Mouse (Mus musculus): Measurements from ENCODE around the gene Ly6g5c. TPM values are rescaled to one million over a fixed set of nuclear protein-coding genes. Genes with fewer than 3 reads are reported as not detected.

The Ly6g5c gene
- polyA plus RNA-seq, 1 experiment from 2014 or later = not detected

DNA sequence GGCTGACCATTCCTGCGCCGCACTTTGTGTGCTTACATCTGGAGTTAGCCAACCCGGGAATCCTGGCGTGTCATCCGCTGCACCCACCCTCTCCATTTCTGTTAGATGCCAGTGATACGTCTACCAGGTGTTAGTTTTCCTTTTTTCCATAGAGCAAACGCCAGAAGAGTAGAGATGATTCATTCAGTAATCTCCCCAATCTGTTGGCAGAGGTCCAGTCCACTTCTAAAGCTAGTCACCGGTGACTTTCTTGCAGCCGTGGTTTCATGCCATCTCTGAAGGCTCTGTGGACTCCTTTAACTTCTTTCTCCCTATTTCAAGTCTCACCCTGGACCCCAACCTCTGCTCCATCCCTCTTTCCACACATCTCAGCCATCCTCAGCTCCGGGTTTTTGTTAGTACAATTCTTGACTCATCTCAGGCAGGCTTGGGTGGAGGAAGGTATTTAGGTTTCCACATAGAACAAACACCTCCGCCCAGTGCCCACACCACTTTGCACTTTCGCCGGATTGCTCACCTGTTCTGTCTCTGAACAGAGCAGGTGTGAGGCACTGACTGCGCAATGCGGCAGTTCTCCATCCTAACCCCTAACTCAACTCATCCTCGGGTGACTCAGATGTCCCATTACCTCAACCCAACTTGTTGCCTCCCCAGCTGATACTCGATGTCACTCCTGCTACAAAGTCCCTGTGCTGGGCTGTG is 39.7 kb upstream of the Ly6g5c start:
- peaks cover 2% of the 10 kb centered on the region for H3K36me3 ChIP-seq
- H3K4me2 ChIP-seq = no peak overlapping the region
- H3K4me3 ChIP-seq (replicated peaks) = no peak overlapping the region
- H3K9me3 ChIP-seq (replicated peaks) = no peaks in the 10 kb centered on the region
- 77% methylated on average over 17 of the region's 17 CpGs for WGBS
- H3K9ac ChIP-seq = no peak overlapping the region
- peaks cover 38% of the 10 kb centered on the region for H3K4me1 ChIP-seq
- H3K27ac ChIP-seq = no peak overlapping the region
- peaks cover 22% of the 10 kb centered on the region for H3K27me3 ChIP-seq
- no peak for ATAC-seq (replicated peaks; ENCODE audit: low FRiP score)

DNA sequence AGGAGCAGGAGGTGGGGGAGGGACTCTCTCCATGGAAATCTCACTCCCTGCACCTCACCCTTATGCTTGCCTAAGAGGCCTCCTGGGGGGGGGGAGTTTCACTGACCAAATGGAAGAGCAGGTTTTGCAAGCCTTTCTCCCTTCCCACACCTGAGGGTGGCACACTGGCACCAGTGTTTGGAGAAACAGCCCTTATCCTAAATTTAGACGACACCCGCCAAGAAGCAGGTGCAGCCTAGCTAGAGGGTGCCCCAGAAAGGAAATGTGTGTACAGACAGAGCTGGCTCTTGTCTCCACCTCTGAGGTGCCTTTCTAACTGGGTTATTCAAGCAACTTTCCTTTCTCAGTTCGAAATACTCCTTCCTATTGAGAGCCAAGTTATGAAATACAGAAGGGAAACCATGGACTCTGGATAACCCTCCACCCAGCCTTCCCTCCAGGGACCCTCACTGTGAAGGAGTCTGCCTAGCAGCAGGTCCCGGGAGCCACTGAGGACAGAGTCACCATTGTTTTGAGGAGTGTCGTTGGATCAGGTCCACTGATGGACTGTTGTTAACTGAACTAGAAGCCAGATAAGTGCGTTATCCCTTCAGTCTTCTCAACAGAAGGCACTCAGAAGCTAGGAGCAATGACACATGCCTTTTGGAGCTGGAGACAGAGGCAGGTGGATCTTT is 37.4 kb upstream of the Ly6g5c start:
- H3K4me1 ChIP-seq = peaks cover 19% of the 10 kb centered on the region

DNA sequence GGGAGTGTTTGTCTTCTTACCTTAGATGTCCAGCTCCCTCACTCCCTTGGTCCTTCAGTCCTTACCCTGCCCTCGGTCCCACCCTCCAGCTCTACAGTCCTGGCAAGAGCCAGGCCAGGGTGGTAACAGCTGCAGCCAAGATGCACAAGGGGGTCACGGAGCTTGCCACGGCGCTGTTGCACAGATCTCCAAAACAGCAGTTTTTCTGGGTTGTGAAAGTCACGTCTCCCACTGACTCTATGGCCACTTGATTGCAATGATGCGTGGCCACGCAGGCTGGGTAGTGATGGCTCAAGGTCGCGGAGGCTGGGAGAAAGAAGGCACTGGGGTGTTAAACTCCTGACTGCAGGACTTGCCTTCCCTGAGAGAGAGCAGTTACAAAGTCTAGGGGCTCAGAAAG is 36.6 kb upstream of the Ly6g5c start:
- H3K36me3 ChIP-seq = no peaks in the 10 kb centered on the region
- ATAC-seq (replicated peaks; ENCODE audit: low FRiP score) = no peak
- WGBS = 48% methylated on average over 9 of the region's 9 CpGs
- no peak overlapping the region for H3K4me2 ChIP-seq
- H3K27me3 ChIP-seq = peaks cover 12% of the 10 kb centered on the region
- H3K9me3 ChIP-seq (replicated peaks) = no peaks in the 10 kb centered on the region
- no peak overlapping the region for H3K4me3 ChIP-seq (replicated peaks)
- no peak overlapping the region for H3K9ac ChIP-seq
- peaks cover 18% of the 10 kb centered on the region for H3K4me1 ChIP-seq
- no peak overlapping the region for H3K27ac ChIP-seq

More for the DNA sequence above, 37.4 kb upstream of the Ly6g5c start:
- peaks cover 19% of the 10 kb centered on the region for H3K27me3 ChIP-seq
- 64% methylated on average over 6 of the region's 6 CpGs for WGBS
- no peak overlapping the region for H3K4me3 ChIP-seq (replicated peaks)
- ATAC-seq (replicated peaks; ENCODE audit: low FRiP score) = no peak
- no peak overlapping the region for H3K9ac ChIP-seq
- H3K9me3 ChIP-seq (replicated peaks) = no peaks in the 10 kb centered on the region
- no peak overlapping the region for H3K27ac ChIP-seq
- no peaks in the 10 kb centered on the region for H3K36me3 ChIP-seq
- no peak overlapping the region for H3K4me2 ChIP-seq

DNA sequence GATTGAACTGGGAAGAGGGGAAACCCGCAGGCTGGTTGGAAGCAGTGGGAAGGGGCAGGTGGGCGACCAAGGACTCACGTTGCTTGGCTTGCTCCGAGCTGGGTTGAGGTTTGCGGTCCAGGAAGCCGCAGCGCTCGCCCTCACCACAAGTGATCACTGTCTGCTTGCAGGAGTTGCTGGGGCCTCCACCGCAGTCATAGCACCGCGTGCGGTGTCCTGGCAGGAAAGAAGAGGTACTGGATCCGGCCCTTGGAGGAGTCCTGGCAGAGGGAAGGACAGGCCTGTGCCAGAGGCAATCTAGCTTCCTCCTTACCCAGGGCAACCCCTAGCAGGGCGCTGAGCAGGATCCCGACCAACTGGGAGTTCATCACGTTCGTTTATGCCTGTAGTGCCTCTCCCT is 34.0 kb upstream of the Ly6g5c start:
- Histone ChIP-seq H3K9ac (no peak overlapping the region), H3K4me3 (replicated peaks) (no peak overlapping the region), H3K36me3 (no peaks in the 10 kb centered on the region), H3K4me2 (no peak overlapping the region), H3K27me3 (no peaks in the 10 kb centered on the region), H3K4me1 (peaks cover 38% of the 10 kb centered on the region), H3K9me3 (replicated peaks) (no peaks in the 10 kb centered on the region), H3K27ac (no peak overlapping the region)
- no peak for ATAC-seq (replicated peaks; ENCODE audit: low FRiP score)
- WGBS = 37% methylated on average over 17 of the region's 17 CpGs

DNA sequence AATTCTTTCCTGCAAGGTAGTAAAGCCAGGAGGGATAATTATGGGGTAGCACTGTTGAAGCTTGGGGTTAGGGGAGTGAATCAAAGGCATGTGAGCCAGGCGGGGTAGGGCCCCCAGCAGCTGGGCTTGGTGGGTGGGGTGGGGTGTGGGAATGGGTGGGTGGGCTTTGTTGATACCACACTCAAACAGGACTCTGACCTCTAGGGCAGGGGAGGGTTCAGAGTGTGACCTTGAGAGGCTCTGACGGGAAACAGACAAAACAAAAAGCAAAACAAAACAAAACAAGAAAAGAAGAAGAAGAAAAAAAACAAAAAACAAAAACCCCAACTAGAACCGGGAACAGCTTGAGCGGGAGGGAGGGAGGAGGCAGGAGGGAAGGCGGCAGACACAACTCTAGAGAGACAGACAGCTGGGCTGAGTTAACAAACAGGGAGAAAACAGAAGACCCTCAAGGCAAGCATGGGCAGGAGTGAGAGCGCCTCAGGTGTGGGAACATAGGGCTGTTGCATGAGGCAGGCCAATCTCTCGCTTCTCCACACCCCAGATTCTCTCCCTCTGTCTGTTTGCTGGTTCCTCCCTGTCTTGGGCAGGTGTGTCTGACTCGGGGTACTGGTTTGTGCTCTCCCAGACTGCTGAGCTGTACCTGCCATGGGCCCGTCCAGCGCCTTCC is 31.4 kb upstream of the Ly6g5c start, which contains the start of gene Ly6g6e:
Gene Ly6g6e (plus strand): TSS at position 396 of the 670 bp plus-strand sequence.
- Histone ChIP-seq H3K27me3 (no peaks in the 10 kb centered on the region), H3K9ac (peak within 1 kb of the TSS; percentile 51), H3K9me3 (replicated peaks) (no peaks in the 10 kb centered on the region), H3K4me2 (peak within 1 kb of the TSS; percentile 66), H3K36me3 (no peaks in the 10 kb centered on the region), H3K27ac (peak within 1 kb of the TSS; percentile 79), H3K4me3 (replicated peaks) (peak within 1 kb of the TSS; percentile 41), H3K4me1 (peaks cover 34% of the 10 kb centered on the region)
- ATAC-seq (replicated peaks; ENCODE audit: low FRiP score) = no peak
- 32% methylated on average over 10 of the region's 10 CpGs for WGBS

DNA sequence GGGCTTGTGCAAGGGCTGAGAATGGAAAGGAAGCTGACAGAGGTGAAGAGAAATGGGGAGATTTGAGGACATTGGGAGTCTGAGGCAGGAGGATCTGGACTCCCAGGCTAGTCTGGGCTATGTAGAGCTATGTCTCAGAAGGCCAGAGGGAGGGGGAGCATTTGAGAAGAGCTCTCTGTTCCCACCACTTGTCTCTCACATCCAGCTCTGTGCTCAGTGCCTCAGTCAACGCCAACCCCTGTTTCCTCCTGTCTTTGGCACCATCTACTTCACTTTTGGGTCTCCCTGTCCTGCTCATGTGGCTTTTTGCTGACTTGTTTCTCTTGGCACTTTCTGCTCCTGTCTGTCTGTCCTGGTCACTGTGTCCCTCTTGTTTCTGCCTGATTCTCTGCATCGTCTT is 30.8 kb upstream of the Ly6g5c start:
- Histone ChIP-seq H3K4me2 (peak overlapping the region; percentile 66), H3K9me3 (replicated peaks) (no peaks in the 10 kb centered on the region), H3K36me3 (no peaks in the 10 kb centered on the region), H3K9ac (peak overlapping the region; percentile 51), H3K4me3 (replicated peaks) (peak overlapping the region; percentile 41), H3K27me3 (no peaks in the 10 kb centered on the region), H3K4me1 (peaks cover 29% of the 10 kb centered on the region), H3K27ac (peak overlapping the region; percentile 79)
- 0 out of 2 replicates have a peak, but pooled peaks have one; percentile 35 for ATAC-seq (replicated peaks; ENCODE audit: low FRiP score)
- 7% methylated on average over 2 of the region's 2 CpGs for WGBS

DNA sequence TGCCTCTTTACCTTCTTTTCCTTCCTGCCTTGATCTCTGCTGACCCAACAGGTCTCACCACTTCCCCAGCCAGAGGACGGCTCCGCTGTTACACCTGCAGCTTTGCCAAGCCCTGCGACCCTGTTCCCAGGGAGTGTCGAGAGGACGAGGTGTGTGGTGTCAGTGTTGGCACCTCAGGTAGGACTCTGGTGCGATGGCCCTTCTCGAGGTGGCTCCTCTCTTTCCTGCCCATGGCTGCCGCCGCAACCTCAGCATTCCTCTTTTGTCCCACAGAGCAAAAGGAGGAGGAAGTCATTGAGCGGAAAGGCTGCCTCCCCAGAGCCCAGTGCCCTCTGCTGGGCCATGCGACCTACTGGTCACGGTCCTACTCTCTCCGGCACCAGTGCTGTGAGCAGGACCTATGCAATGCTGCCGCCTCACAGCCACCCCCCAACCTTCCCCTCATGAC is 30.3 kb upstream of the Ly6g5c start, which contains the start of gene Ly6g6d:
Gene Ly6g6d (minus strand): TSS at position 280 of the 448 bp plus-strand sequence.
- H3K9ac ChIP-seq = peak within 1 kb of the TSS; percentile 51
- H3K4me1 ChIP-seq = peaks cover 29% of the 10 kb centered on the region
- 3% methylated on average over 14 of the region's 14 CpGs for WGBS
- no peaks in the 10 kb centered on the region for H3K27me3 ChIP-seq
- peak; percentile 72 for ATAC-seq (replicated peaks; ENCODE audit: low FRiP score)
- H3K9me3 ChIP-seq (replicated peaks) = no peaks in the 10 kb centered on the region
- H3K4me2 ChIP-seq = peak within 1 kb of the TSS; percentile 66
- H3K36me3 ChIP-seq = no peaks in the 10 kb centered on the region
- H3K27ac ChIP-seq = peak within 1 kb of the TSS; percentile 79
- H3K4me3 ChIP-seq (replicated peaks) = peak within 1 kb of the TSS; percentile 41

DNA sequence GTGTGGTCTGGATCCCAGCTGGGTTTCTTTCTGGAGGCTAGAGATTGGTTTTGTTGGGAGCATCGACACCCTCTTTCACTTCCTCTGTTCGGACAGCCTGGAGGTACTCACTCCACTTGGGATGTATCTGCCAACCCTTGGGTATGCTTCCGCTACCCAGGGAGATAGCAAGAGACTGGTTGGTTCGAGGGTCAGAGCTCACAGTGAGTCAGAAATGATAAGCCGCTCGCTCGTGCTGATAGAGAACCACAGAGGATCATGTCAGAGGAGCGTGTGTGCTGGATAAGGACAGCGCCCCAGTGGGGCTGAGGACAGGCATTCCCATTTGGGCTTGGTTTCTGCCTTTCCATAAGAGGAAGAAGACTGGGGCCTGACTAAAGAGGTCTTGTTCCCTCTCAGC is 28.3 kb upstream of the Ly6g5c start:
- H3K27ac ChIP-seq = no peak overlapping the region
- H3K9ac ChIP-seq = no peak overlapping the region
- H3K9me3 ChIP-seq (replicated peaks) = no peaks in the 10 kb centered on the region
- H3K4me1 ChIP-seq = peaks cover 26% of the 10 kb centered on the region
- no peak overlapping the region for H3K4me2 ChIP-seq
- H3K36me3 ChIP-seq = no peaks in the 10 kb centered on the region
- ATAC-seq (replicated peaks; ENCODE audit: low FRiP score) = 0 out of 2 replicates have a peak, but pooled peaks have one; percentile 22
- no peak overlapping the region for H3K4me3 ChIP-seq (replicated peaks)
- WGBS = 73% methylated on average over 9 of the region's 9 CpGs
- H3K27me3 ChIP-seq = no peaks in the 10 kb centered on the region

DNA sequence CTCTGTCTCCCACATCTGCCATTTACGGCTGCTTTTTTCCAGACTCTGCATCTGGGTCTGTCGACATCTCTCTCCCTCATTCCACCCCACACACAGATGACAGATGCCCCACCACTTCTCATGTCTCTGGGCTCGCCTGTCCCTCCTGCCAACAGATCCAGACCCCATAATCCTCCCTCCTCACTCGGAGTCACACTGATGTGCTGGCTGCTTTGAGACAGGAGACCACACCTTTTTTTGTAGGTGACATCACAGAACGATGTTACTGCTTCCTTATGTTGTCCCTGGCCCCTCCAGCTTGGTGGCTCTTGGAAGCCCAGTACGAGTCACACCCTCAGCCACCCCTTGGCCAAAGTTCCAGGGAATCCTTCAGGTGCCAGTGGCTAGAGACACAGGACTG is 27.8 kb upstream of the Ly6g5c start:
- WGBS = 40% methylated on average over 6 of the region's 6 CpGs
- no peak for ATAC-seq (replicated peaks; ENCODE audit: low FRiP score)

DNA sequence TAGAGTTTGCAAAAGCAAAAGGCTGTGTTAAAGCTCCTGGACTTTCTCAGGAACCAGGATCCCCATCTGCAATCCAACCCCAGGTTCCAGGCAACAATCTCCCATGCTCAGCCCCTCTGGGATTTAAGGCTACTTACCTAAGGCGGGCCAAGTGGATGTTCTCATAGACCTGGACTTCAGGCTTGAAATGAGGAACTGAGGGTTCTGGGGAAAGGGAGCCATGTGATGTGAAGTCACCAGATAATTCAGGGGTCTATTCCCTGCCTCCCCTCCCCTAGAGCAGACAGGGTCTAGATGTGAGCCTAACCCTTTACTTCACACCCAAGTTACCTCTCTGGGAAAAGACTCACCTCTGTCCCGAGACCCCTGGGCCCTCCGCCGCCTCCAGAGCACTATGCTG is 27.4 kb upstream of the Ly6g5c start:
- ATAC-seq (replicated peaks; ENCODE audit: low FRiP score) = no peak
- H3K4me3 ChIP-seq (replicated peaks) = no peak overlapping the region
- no peaks in the 10 kb centered on the region for H3K27me3 ChIP-seq
- H3K36me3 ChIP-seq = no peaks in the 10 kb centered on the region
- H3K9ac ChIP-seq = no peak overlapping the region
- H3K4me2 ChIP-seq = no peak overlapping the region
- peaks cover 26% of the 10 kb centered on the region for H3K4me1 ChIP-seq
- H3K9me3 ChIP-seq (replicated peaks) = no peaks in the 10 kb centered on the region
- H3K27ac ChIP-seq = no peak overlapping the region
- 80% methylated on average over 4 of the region's 4 CpGs for WGBS

More for the DNA sequence above, 27.8 kb upstream of the Ly6g5c start:
- Histone ChIP-seq H3K27me3 (no peaks in the 10 kb centered on the region), H3K4me2 (no peak overlapping the region), H3K9me3 (replicated peaks) (no peaks in the 10 kb centered on the region), H3K4me3 (replicated peaks) (no peak overlapping the region), H3K36me3 (no peaks in the 10 kb centered on the region), H3K27ac (no peak overlapping the region), H3K9ac (no peak overlapping the region), H3K4me1 (peaks cover 26% of the 10 kb centered on the region)

DNA sequence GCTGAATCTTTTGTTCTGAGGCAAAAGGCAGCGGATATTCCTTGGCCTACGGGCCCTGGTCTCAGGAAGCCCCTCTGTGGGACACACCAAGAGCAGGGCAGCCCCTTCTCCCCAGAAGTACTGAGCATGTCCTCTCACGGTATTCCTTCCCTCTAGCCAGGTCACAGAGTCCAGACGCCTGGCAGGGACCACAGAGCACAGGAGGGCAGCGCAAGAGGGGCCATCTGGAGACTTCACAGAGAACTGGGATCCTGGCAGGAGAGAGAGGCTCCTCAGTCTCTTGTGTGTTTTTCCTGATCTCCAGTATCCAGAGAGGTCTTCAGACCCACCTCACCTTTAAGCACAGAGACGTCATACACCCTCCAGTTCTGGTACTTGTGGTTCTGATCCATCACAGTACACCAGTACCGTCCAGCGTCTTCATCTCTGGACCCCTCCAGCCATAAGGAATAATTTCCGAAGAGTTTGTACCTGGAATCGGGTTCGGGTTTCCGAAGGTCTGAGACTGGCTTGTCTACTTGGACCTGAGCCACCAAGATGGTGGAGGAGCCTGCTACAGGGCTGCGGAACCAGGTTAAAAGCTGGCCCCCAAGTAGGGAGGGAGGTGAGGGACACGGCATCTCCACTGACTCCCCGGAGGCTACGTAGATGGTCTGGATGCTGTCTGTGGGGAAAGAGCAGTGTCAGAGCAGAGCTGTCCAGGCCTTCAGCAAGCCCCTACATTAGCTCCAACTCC is 25.1 kb upstream of the Ly6g5c start:
- Histone ChIP-seq H3K9ac (no peak overlapping the region), H3K4me3 (replicated peaks) (no peak overlapping the region), H3K4me2 (no peak overlapping the region), H3K4me1 (peaks cover 8% of the 10 kb centered on the region; the same call in 1 of the 2 replicates), H3K27ac (no peak overlapping the region), H3K9me3 (replicated peaks) (no peaks in the 10 kb centered on the region), H3K36me3 (no peaks in the 10 kb centered on the region), H3K27me3 (no peaks in the 10 kb centered on the region)
- no peak for ATAC-seq (replicated peaks; ENCODE audit: low FRiP score)
- WGBS = 86% methylated on average over 16 of the region's 16 CpGs
